Mouse (Mus musculus) hindbrain, embryonic 12.5 days (tissue): ENCODE data around the gene Mthfd2l. TPM values are rescaled to one million over a fixed set of nuclear protein-coding genes. Genes with fewer than 3 reads are reported as not detected.

ENCODE experiments used
- ATAC-seq: fragments of 200-750 bp; cut with Nextera tagmentation; 2 replicates; pipeline ENCODE4 v1.8.0; 2017; ENCODE audit warnings: moderate TSS enrichment; ENCODE audit not compliant: low FRiP score
- H3K27ac ChIP-seq: fragments of 300-500 bp; sonication (generic); 2 replicates; pipeline ENCODE4 v1.5.1; 2016; ENCODE audit warnings: mild to moderate bottlenecking
- H3K27me3 ChIP-seq: fragments of 300-500 bp; sonication (generic); 2 replicates; pipeline ENCODE4 v1.6.1; 2016; ENCODE audit warnings: mild to moderate bottlenecking
- H3K36me3 ChIP-seq: fragments of 300-500 bp; sonication (generic); 2 replicates; pipeline ENCODE4 v1.6.1; 2016; ENCODE audit warnings: mild to moderate bottlenecking
- H3K4me1 ChIP-seq: fragments of 300-500 bp; sonication (generic); 2 replicates; pipeline ENCODE4 v1.6.1; 2016
- H3K4me2 ChIP-seq: fragments of 300-500 bp; sonication (generic); replicated peaks from 2 replicates; pipeline ENCODE4 v1.6.1; 2016; ENCODE audit warnings: mild to moderate bottlenecking
- H3K4me3 ChIP-seq: fragments of 300-500 bp; sonication (generic); 2 replicates; pipeline ENCODE4 v1.5.1; 2016; ENCODE audit warnings: mild to moderate bottlenecking
- H3K9ac ChIP-seq: fragments of 300-500 bp; sonication (generic); 2 replicates; pipeline ENCODE4 v1.6.1; 2016; ENCODE audit warnings: mild to moderate bottlenecking, moderate library complexity
- H3K9me3 ChIP-seq: fragments of 300-500 bp; sonication (generic); replicated peaks from 2 replicates; pipeline ENCODE4 v1.6.1; 2016; ENCODE audit warnings: mild to moderate bottlenecking
- WGBS: fragments of 180-500 bp; shearing (Covaris S2); methylation state at CpG from one replicate; pipeline ENCODE4 v1.1.7; 2016; 5-methylcytosine and 5-hydroxymethylcytosine counted together
- polyA plus RNA-seq: library from polyadenylated mRNA; unstranded; fragments of >200 nt; fragmentation: Nextera tagmentation; extraction: Ambion mirVana; gene quantifications from 2 replicates; pipeline ENCODE4 v1.2.1, GENCODE M21; 2016

The Mthfd2l gene
- polyA plus RNA-seq, 1 experiment from 2014 or later: 91.6 TPM

DNA sequence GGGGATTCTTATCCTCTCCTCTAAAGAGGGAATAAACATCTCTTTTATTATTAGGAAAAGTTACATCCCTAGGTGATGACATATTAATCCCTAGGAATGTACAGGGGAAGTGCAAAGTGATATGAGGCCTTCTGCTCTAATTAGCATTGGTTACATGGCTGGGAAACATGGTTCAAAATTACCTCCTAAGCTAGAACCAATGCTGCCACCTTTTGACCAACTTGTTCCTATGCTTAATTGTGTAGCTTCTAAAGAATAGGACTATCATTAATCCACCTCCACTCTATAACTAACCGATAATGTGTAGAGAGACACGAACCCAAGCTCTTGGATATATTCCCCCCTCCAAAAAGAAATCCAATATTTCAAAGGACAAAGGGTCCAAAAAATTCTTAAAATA lies 99.7 kb downstream of the Mthfd2l start:
- no peak overlapping the region for H3K4me2 ChIP-seq
- no peak overlapping the region for H3K27ac ChIP-seq
- no peaks in the 10 kb centered on the region for H3K36me3 ChIP-seq
- no peaks in the 10 kb centered on the region for H3K9me3 ChIP-seq
- no peaks in the 10 kb centered on the region for H3K4me1 ChIP-seq
- H3K4me3 ChIP-seq: no peak overlapping the region
- 90% methylated on average over 2 of the region's 2 CpGs for WGBS
- no peak overlapping the region for H3K9ac ChIP-seq
- ATAC-seq: no peak
- H3K27me3 ChIP-seq: no peaks in the 10 kb centered on the region

DNA sequence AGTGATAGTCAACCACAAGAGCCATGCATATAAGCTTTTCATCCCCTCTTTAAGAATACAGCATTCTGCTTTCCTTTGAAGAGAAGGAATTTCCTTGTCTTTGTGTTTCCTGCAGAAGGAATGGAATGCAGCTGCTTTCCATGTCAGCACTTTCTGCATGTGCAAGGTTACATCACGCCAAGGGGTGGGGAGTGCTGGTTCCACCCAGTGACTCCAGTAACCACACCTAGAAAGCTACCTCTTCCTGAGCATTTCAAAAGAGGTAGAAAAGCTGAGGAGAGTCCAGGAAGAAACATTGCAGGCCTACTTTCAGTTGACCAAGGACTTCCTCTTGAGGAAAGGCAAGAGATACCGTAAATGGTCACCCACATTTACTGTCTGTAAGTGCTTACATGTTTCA lies 104.4 kb downstream of the Mthfd2l start:
- Histone ChIP-seq H3K4me3 (no peak overlapping the region), H3K4me1 (no peaks in the 10 kb centered on the region), H3K9me3 (no peaks in the 10 kb centered on the region), H3K4me2 (no peak overlapping the region), H3K36me3 (no peaks in the 10 kb centered on the region), H3K27me3 (no peaks in the 10 kb centered on the region), H3K9ac (no peak overlapping the region), H3K27ac (no peak overlapping the region)
- WGBS: 88% methylated on average over 2 of the region's 2 CpGs
- no peak for ATAC-seq

- Histone ChIP-seq H3K36me3 (no peaks in the 10 kb centered on the region), H3K9me3 (no peaks in the 10 kb centered on the region), H3K4me1 (no peaks in the 10 kb centered on the region), H3K4me3 (no peak overlapping the region), H3K27me3 (no peaks in the 10 kb centered on the region), H3K27ac (no peak overlapping the region), H3K9ac (no peak overlapping the region), H3K4me2 (no peak overlapping the region)
- ATAC-seq: no peak
- 92% methylated on average over 4 of the region's 4 CpGs for WGBS
Observed at GRCm38 (mm10) chr5:91036628-91037027, 105.7 kb downstream of the Mthfd2l start.

GRCm38 (mm10) chr5:91037756-91038155 lies 106.8 kb downstream of the Mthfd2l start:
- no peak overlapping the region for H3K4me2 ChIP-seq
- no peak for ATAC-seq
- WGBS: 73% methylated on average over 2 of the region's 2 CpGs

DNA sequence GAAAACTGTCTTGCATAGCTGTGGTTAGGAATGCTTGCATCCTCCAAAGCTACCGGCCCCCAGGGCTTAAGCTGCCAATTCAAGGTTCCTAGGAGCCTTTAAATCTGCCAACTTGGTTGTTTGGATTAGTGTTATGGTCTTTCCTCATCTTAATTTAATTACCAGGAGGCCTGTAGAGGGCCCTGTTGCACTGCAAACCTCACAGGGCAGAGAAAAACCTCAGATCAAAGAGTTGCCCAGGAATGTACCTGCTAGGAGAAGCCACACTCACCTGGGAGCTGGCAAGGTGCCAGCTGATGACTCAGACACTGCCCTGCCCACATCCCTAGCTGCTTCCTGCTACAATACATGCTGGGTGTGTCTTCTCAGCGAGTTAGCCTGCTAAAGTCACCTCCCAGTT lies 107.6 kb downstream of the Mthfd2l start:
- no peak overlapping the region for H3K9ac ChIP-seq
- 27% methylated on average over 2 of the region's 2 CpGs for WGBS
- H3K27me3 ChIP-seq: no peaks in the 10 kb centered on the region
- no peaks in the 10 kb centered on the region for H3K36me3 ChIP-seq
- H3K4me3 ChIP-seq: no peak overlapping the region
- H3K4me2 ChIP-seq: no peak overlapping the region
- no peaks in the 10 kb centered on the region for H3K4me1 ChIP-seq
- ATAC-seq: no peak
- H3K27ac ChIP-seq: no peak overlapping the region
- no peaks in the 10 kb centered on the region for H3K9me3 ChIP-seq

More at GRCm38 (mm10) chr5:91037756-91038155, 106.8 kb downstream of the Mthfd2l start:
- Histone ChIP-seq H3K9ac (no peak overlapping the region), H3K4me1 (no peaks in the 10 kb centered on the region), H3K27ac (no peak overlapping the region), H3K27me3 (no peaks in the 10 kb centered on the region), H3K4me3 (no peak overlapping the region), H3K9me3 (no peaks in the 10 kb centered on the region), H3K36me3 (no peaks in the 10 kb centered on the region)

GRCm38 (mm10) chr5:91038963-91039362 lies 108.0 kb downstream of the Mthfd2l start:
- H3K4me3 ChIP-seq: no peak overlapping the region
- no peak for ATAC-seq
- WGBS: 86% methylated on average over 2 of the region's 2 CpGs
- H3K4me1 ChIP-seq: no peaks in the 10 kb centered on the region
- H3K9me3 ChIP-seq: no peaks in the 10 kb centered on the region
- H3K9ac ChIP-seq: no peak overlapping the region
- no peak overlapping the region for H3K4me2 ChIP-seq
- no peaks in the 10 kb centered on the region for H3K36me3 ChIP-seq
- H3K27me3 ChIP-seq: no peaks in the 10 kb centered on the region
- no peak overlapping the region for H3K27ac ChIP-seq

DNA sequence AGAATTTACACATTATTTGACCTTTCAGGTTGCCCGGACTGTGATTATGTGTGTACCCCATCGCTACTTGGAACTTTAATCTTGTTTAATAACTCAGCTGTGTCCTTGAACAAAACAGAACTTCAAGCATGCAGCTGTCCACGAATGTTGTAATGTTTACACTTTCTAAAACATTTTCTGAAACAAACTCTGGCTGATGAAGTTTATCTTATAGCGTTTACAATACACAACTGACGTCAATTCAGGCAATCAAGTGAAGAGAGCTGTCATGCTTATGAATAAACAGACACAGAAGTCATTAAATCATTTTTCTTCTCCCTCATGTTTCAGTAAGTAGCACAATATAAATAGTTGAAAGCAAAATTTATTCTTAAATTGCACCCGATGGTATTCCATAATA lies 117.1 kb downstream of the Mthfd2l start:
- Histone ChIP-seq H3K36me3 (no peaks in the 10 kb centered on the region), H3K9ac (no peak overlapping the region), H3K27me3 (no peaks in the 10 kb centered on the region), H3K4me2 (no peak overlapping the region), H3K9me3 (no peaks in the 10 kb centered on the region), H3K27ac (no peak overlapping the region), H3K4me1 (no peaks in the 10 kb centered on the region), H3K4me3 (no peak overlapping the region)
- ATAC-seq: no peak
- WGBS: 86% methylated on average over 6 of the region's 6 CpGs

- Histone ChIP-seq H3K36me3 (no peaks in the 10 kb centered on the region), H3K27ac (no peak overlapping the region), H3K4me3 (no peak overlapping the region), H3K9me3 (no peaks in the 10 kb centered on the region), H3K27me3 (no peaks in the 10 kb centered on the region), H3K4me1 (no peaks in the 10 kb centered on the region), H3K4me2 (no peak overlapping the region), H3K9ac (no peak overlapping the region)
- WGBS: 88% methylated on average over 8 of the region's 8 CpGs
- no peak for ATAC-seq
Observed at GRCm38 (mm10) chr5:91048397-91048796, 117.5 kb downstream of the Mthfd2l start.

Other genes starting within 250 kb of the Mthfd2l start
- gene Cxcl5, start 171.8 kb upstream of the Mthfd2l start, polyA plus RNA-seq: 0.29 and 0.48 TPM in 2 replicates
- gene Ppbp, start 162.6 kb upstream of the Mthfd2l start, polyA plus RNA-seq: 7.8 and 9.6 TPM in 2 replicates
- gene Pf4, start 158.7 kb upstream of the Mthfd2l start, polyA plus RNA-seq: 56.2 and 75.0 TPM in 2 replicates
- not detected in 2 replicates for gene Cxcl3, start 145.0 kb upstream of the Mthfd2l start, polyA plus RNA-seq
- gene Cxcl15, start 136.6 kb upstream of the Mthfd2l start, polyA plus RNA-seq: 0.10 TPM in 1 of 2 replicates, not detected in the other
- gene Cxcl1, start 39.9 kb upstream of the Mthfd2l start, polyA plus RNA-seq: 0.25 and 0.30 TPM in 2 replicates
- not detected in 2 replicates for gene Cxcl2, start 27.2 kb upstream of the Mthfd2l start, polyA plus RNA-seq
- 0.18 TPM in 1 of 2 replicates, not detected in the other for gene Epgn, start 96.3 kb downstream of the Mthfd2l start, polyA plus RNA-seq
- gene Ereg, start 143.5 kb downstream of the Mthfd2l start, polyA plus RNA-seq: not detected in 2 replicates
- not detected in 2 replicates for gene Areg, start 208.5 kb downstream of the Mthfd2l start, polyA plus RNA-seq